Mouse (Mus musculus) mature B cell (primary cell): ENCODE data around the gene Trap1a.
"Not testable (repeated sequence)": the region's sequence is repeated elsewhere in the genome, so short reads cannot be mapped to it uniquely, and the experiment has no call there.

ENCODE experiments used
- in situ Hi-C: fragments of 300-500 bp; cut with MboI; formaldehyde crosslinking; loops from 2 replicates; pipeline ENCODE4 v1.14.3; 2019

The Trap1a gene

GRCm38 (mm10) chrX:139333263-139333994, at the start of gene Trap1a:
TSS of gene Trap1a (plus strand) at chrX:139333683.
- in situ Hi-C loops, result no loop called here

- in situ Hi-C loops, result no loop called here
Measured at GRCm38 (mm10) chrX:139293114-139293513, 40.4 kb upstream of the Trap1a start.

GRCm38 (mm10) chrX:139295325-139295724, 38.2 kb upstream of the Trap1a start:
- in situ Hi-C loops, result no loop called here

GRCm38 (mm10) chrX:139317356-139317755, 16.1 kb upstream of the Trap1a start:
- in situ Hi-C loops, result not testable (repeated sequence)

- in situ Hi-C loops, result no loop called here
Measured at GRCm38 (mm10) chrX:139332583-139332982, 900 bp upstream of the Trap1a start.

GRCm38 (mm10) chrX:139334504-139335418, 1.3 kb downstream of the Trap1a start:
- in situ Hi-C loops, result no loop called here

GRCm38 (mm10) chrX:139335419-139336074, 2.1 kb downstream of the Trap1a start:
- in situ Hi-C loops, result no loop called here

GRCm38 (mm10) chrX:139339553-139339952, 6.1 kb downstream of the Trap1a start:
- in situ Hi-C loops, result no loop called here

- in situ Hi-C loops, result no loop called here
Measured at GRCm38 (mm10) chrX:139341185-139341584, 7.7 kb downstream of the Trap1a start.

- in situ Hi-C loops, result no loop called here
Measured at GRCm38 (mm10) chrX:139352192-139352772, 18.8 kb downstream of the Trap1a start.

GRCm38 (mm10) chrX:139357639-139358260, 24.3 kb downstream of the Trap1a start:
- in situ Hi-C loops, result no loop called here

- in situ Hi-C loops, result no loop called here
Measured at GRCm38 (mm10) chrX:139358361-139358760, 24.9 kb downstream of the Trap1a start.

- in situ Hi-C loops, result no loop called here
Measured at GRCm38 (mm10) chrX:139366837-139367528, 33.5 kb downstream of the Trap1a start.

- in situ Hi-C loops, result no loop called here
Measured at GRCm38 (mm10) chrX:139367529-139367908, 34.0 kb downstream of the Trap1a start.

GRCm38 (mm10) chrX:139369122-139369521, 35.6 kb downstream of the Trap1a start:
- in situ Hi-C loops, result no loop called here

GRCm38 (mm10) chrX:139372665-139373064, 39.2 kb downstream of the Trap1a start:
- in situ Hi-C loops, result no loop called here
